Mouse (Mus musculus) ES-Bruce4 (cell line): ENCODE data around the gene Sorcs3. TPM values are rescaled to one million over a fixed set of nuclear protein-coding genes. Genes with fewer than 3 reads are reported as not detected.

Experiments used
- H3K27ac ChIP-seq: 2 replicates; pipeline ENCODE4 v1.5.1; 2012; ENCODE audit warnings: low read length, inconsistent platforms; ENCODE audit not compliant: insufficient read depth
- H3K27me3 ChIP-seq: 2 replicates; pipeline ENCODE4 v1.6.1; 2012; ENCODE audit warnings: mild to moderate bottlenecking, low read length, inconsistent platforms; ENCODE audit not compliant: control insufficient read depth, poor library complexity, insufficient read depth, severe bottlenecking
- H3K36me3 ChIP-seq: 2 replicates; pipeline ENCODE4 v1.6.1; 2012; ENCODE audit warnings: inconsistent platforms, mild to moderate bottlenecking, low read length, moderate library complexity; ENCODE audit not compliant: control insufficient read depth, poor library complexity, insufficient read depth, severe bottlenecking
- H3K4me1 ChIP-seq: one replicate; pipeline ENCODE4 v1.8.1; 2011; ENCODE audit warnings: low read length; ENCODE audit not compliant: control insufficient read depth, insufficient read depth
- H3K4me3 ChIP-seq: 2 replicates; pipeline ENCODE4 v1.5.1; 2011; ENCODE audit warnings: low read depth, mild to moderate bottlenecking, low read length
- H3K9ac ChIP-seq: 2 replicates; pipeline ENCODE4 v1.6.1; 2012; ENCODE audit warnings: low read depth, mild to moderate bottlenecking, inconsistent platforms; ENCODE audit not compliant: poor library complexity, severe bottlenecking
- H3K9me3 ChIP-seq: replicated peaks from 2 replicates; pipeline ENCODE4 v1.6.1; 2012; ENCODE audit warnings: mild to moderate bottlenecking, low read length, inconsistent platforms; ENCODE audit not compliant: control insufficient read depth, poor library complexity, insufficient read depth, severe bottlenecking
- CTCF ChIP-seq: IDR thresholded peaks from one replicate; pipeline ENCODE4 v1.8.1; 2011; ENCODE audit warnings: low read depth, low read length
- EP300 ChIP-seq: IDR thresholded peaks from 2 replicates; pipeline ENCODE4 v1.6.1; 2011; ENCODE audit warnings: low read depth, low read length; ENCODE audit not compliant: insufficient read depth
- POLR2A ChIP-seq: IDR thresholded peaks from one replicate; pipeline ENCODE4 v1.8.1; 2011; ENCODE audit warnings: low read length; ENCODE audit not compliant: insufficient read depth
- polyA plus RNA-seq: library from polyadenylated mRNA; stranded (reverse); fragments of >200 nt; gene quantifications from 2 replicates; pipeline ENCODE4 v1.2.4, GENCODE M21; 2011; ENCODE audit warnings: low read depth; ENCODE audit not compliant: missing spikeins, insufficient read depth, insufficient read length

Sorcs3 gene
- polyA plus RNA-seq, 1 experiment: not detected

DNA sequence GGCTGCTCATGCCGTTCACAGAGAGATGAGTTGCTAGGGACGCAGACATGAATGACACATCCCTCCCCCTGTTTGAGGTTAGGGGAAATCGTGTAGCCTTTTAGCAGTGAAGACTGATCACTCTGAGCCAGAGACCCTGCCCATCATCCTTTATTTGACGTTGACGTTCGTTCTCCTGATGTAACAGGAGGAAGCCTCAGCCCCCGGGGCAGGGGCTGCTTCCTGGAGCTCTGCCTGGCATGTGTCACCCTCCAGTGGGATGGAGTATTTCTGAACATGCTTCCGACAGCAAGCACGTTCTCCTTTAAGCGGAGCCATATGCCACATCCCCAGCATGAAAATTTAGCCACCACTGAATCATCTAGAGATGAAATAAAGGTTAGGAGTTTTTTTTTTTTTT lies 162.2 kb downstream of the Sorcs3 start:
- Histone ChIP-seq H3K4me1 (no peaks in the 10 kb centered on the region), H3K27me3 (no peaks in the 10 kb centered on the region), H3K27ac (no peak overlapping the region), H3K36me3 (no peaks in the 10 kb centered on the region), H3K9me3 (no peaks in the 10 kb centered on the region), H3K4me3 (no peak overlapping the region), H3K9ac (no peak overlapping the region)
- TF ChIP-seq CTCF (no peak), EP300 (no peak)

DNA sequence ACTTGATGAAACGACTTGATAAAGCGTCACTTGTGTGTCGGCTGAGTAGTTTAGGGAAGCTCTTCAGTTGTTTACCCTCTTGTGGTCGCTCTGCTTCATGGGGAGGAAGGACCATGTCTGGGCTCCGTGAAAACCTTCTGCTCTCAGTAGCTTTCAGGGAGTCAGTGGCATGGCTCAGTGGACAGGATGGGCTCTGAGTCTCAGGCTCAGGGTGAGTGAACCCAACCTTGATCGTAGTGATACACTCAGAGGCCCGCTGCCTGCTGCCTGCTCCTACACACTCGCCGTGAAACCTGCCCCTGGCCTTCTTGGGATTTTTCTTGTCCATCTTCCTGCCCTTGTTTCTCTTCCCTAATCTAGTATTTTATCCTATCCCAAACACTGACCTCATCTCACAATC lies 166.0 kb downstream of the Sorcs3 start:
- Histone ChIP-seq H3K4me3 (no peak overlapping the region), H3K4me1 (no peaks in the 10 kb centered on the region), H3K27ac (no peak overlapping the region), H3K9me3 (no peaks in the 10 kb centered on the region), H3K36me3 (no peaks in the 10 kb centered on the region), H3K9ac (no peak overlapping the region), H3K27me3 (no peaks in the 10 kb centered on the region)
- TF ChIP-seq POLR2A (no peak), EP300 (no peak), CTCF (no peak)

DNA sequence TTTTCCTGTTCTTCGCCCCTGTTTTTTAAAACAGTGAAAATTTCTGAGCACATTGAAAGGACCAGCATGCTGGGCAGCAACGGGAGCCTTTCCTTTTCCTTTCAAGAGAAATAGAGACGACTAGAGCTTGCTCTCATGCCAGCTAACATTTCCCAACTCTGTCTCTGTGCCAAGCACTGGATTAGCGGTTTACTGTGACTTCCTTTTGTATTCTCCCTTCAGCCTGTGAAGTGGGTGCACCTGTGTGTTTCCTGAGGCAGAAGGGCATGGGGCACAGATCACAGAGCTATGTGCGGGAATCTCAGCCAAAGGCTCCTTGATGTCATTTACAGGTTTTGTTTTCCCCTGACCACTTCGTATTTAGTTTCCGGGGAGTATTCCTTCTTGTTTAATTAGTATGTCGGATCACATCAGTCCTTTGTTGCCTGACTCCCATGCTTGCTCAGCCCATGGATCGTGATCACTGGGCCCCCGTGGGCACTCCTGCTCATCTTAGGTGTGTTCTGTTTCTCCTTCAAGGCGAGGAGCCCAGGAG lies 172.2 kb downstream of the Sorcs3 start:
- Histone ChIP-seq H3K27me3 (no peaks in the 10 kb centered on the region), H3K4me1 (no peaks in the 10 kb centered on the region), H3K27ac (no peak overlapping the region), H3K36me3 (no peaks in the 10 kb centered on the region), H3K9ac (no peak overlapping the region), H3K4me3 (no peak overlapping the region), H3K9me3 (no peaks in the 10 kb centered on the region)
- TF ChIP-seq CTCF: no peak
- no peak for TF ChIP-seq POLR2A
- no peak for TF ChIP-seq EP300

DNA sequence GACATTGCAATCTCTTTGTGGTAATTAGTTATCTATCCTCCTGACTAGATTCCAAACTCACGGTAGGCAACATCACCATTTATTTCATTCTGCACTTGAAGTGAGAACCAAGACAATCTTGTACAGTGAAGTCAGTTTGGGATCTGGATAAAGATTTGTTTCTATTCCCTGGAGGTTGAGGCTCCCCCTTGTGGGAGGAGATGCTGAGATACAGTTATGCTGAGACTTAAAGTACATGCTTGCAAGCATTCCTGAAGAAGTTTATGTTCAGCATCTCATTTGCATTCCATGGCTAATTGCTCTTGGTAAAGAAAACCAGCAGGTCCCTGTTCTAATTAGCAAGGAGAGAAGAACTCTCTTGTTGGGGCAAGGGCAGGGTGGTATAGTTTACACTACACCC lies 185.7 kb downstream of the Sorcs3 start:
- TF ChIP-seq POLR2A: no peak
- no peak for TF ChIP-seq EP300
- no peak for TF ChIP-seq CTCF

DNA sequence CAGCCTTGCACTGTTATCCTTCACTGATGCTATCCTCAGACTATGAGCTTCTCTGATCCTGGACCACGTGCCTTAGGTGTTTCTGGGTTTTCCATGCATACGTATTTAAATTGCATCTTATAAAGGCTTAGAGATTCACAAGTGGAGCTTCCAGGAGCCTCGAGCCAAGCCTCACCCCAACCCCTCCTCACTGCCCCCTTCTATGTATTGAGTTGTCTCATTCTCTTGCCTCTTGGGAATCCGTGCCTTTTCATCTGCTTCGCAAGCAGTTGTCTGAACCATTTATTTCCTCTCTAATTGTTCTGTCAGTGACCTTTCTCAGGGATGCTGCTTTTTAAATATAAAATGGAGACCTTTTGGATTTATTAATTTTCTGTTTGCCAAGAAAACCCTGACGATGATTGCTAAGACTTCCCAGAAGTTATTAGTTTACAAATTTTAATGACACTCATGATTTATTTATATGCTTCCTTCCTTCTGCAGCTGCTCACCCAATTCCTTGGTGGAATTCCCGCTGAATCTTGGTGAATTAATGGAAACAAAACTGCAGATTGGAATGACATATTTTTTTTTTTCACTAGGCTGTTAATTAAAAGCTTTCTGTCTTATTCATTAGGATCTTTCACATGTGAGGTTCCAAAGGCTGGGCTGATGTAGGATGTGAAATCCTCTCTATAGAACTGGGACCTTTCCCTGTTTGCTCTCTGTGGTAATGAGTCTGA lies 199.1 kb downstream of the Sorcs3 start:
- no peak overlapping the region for H3K27ac ChIP-seq

More for the DNA sequence above, 185.7 kb downstream of the Sorcs3 start:
- Histone ChIP-seq H3K9me3 (no peaks in the 10 kb centered on the region), H3K36me3 (no peaks in the 10 kb centered on the region), H3K27me3 (no peaks in the 10 kb centered on the region), H3K4me1 (no peaks in the 10 kb centered on the region), H3K27ac (no peak overlapping the region), H3K9ac (no peak overlapping the region), H3K4me3 (no peak overlapping the region)

DNA sequence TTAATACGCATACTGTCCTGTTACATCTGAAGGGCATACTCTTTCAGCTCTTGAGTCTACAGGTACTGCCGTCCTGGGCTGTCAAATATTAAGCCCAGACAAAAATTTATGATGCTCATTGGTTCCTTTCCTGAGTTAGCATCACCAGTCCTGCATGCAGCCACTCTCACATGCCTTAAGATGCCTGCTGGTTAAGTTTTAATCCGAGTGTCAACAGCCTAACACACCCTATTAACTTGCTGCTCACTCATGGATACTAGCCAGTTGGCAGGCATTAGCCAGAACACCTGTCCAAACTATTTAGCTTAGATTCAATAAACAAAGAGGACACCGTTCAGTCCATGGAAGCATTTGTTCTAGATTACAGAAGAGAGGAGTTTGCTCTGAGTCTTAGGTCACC lies 202.4 kb downstream of the Sorcs3 start:
- H3K4me1 ChIP-seq: no peaks in the 10 kb centered on the region
- H3K9me3 ChIP-seq: 0 out of 2 replicates have a peak, but pooled peaks cover 2% of the 10 kb centered on the region
- TF ChIP-seq CTCF: no peak
- no peak for TF ChIP-seq EP300
- no peak for TF ChIP-seq POLR2A
- H3K27me3 ChIP-seq: no peaks in the 10 kb centered on the region
- no peak overlapping the region for H3K9ac ChIP-seq
- H3K4me3 ChIP-seq: no peak overlapping the region
- no peaks in the 10 kb centered on the region for H3K36me3 ChIP-seq
- H3K27ac ChIP-seq: no peak overlapping the region

More for the DNA sequence above, 199.1 kb downstream of the Sorcs3 start:
- no peaks in the 10 kb centered on the region for H3K36me3 ChIP-seq
- no peak overlapping the region for H3K4me3 ChIP-seq
- no peak for TF ChIP-seq POLR2A
- TF ChIP-seq EP300: no peak
- TF ChIP-seq CTCF: no peak
- no peaks in the 10 kb centered on the region for H3K4me1 ChIP-seq
- no peaks in the 10 kb centered on the region for H3K27me3 ChIP-seq
- H3K9ac ChIP-seq: no peak overlapping the region
- 0 out of 2 replicates have a peak, but pooled peaks cover 2% of the 10 kb centered on the region for H3K9me3 ChIP-seq
